24 mouse cellular contexts compared by ENCODE assay signal in genomic region chrX:134221856-134222255, GRCm38 (mm10). TPM values are rescaled to one million over a fixed set of nuclear protein-coding genes. Genes with fewer than 3 reads are reported as not detected.
DNase-seq lines count a peak whose midpoint lies in the region; ATAC-seq and TF ChIP-seq lines count a peak whose summit lies in the region.
"Had no signal": no experiment of that assay in that cellular context is flagged by ENCODE, and none has a peak within 500 bp of the region (broad histone marks: within the 10 kb centered on the region; RNA-seq: fewer than 3 reads in every experiment).

Gene Nox1 (minus strand): TSS chrX:134221956.

- no peak within 1 kb of the TSS for H3K27ac ChIP-seq in kidney, adult 2 months (ENCODE audit: insufficient read depth, low read depth, low read length)
- no peak within 1 kb of the TSS for H3K27ac ChIP-seq in liver, adult 2 months (replicated peaks; ENCODE audit: insufficient read depth, low read depth, low read length)
- no peak within 1 kb of the TSS for H3K27ac ChIP-seq in liver, embryonic 12.5 days

- no peak within 1 kb of the TSS for H3K9ac ChIP-seq in liver, adult 2 months (ENCODE audit: low read depth, low read length)
- no peak within 1 kb of the TSS for H3K9ac ChIP-seq in liver, embryonic 12.5 days

- no peak within 1 kb of the TSS for H3K4me2 ChIP-seq in liver, embryonic 12.5 days

- no peaks in the 10 kb centered on the region for H3K9me3 ChIP-seq in liver, embryonic 12.5 days (replicated peaks)
- H3K9me3 ChIP-seq: G1E had no signal

- no peaks in the 10 kb centered on the region for H3K4me1 ChIP-seq in kidney, adult 2 months (ENCODE audit: control insufficient read depth, insufficient read depth, low read length)
- H3K4me1 ChIP-seq in liver, adult 2 months (ENCODE audit: control insufficient read depth, insufficient read depth, low read length) = no peaks in the 10 kb centered on the region
- peaks cover 25% of the 10 kb centered on the region for H3K4me1 ChIP-seq in liver, embryonic 12.5 days

- H3K27me3 ChIP-seq in kidney, adult 2 months (replicated peaks; ENCODE audit: control insufficient read depth, insufficient read depth, low read length) = no peaks in the 10 kb centered on the region
- H3K27me3 ChIP-seq in liver, adult 2 months (ENCODE audit: control insufficient read depth, insufficient read depth, low read length) = no peaks in the 10 kb centered on the region
- no peaks in the 10 kb centered on the region for H3K27me3 ChIP-seq in liver, embryonic 12.5 days (replicated peaks)
- H3K27me3 ChIP-seq: CH12.LX had no signal

- H3K36me3 ChIP-seq in kidney, adult 2 months (ENCODE audit: control insufficient read depth, insufficient read depth, low read length) = no peaks in the 10 kb centered on the region; the same call in 1 of the 2 replicates
- peaks cover 10% of the 10 kb centered on the region for H3K36me3 ChIP-seq in liver, adult 2 months (ENCODE audit: control insufficient read depth, insufficient read depth, low read length)
- peaks cover 15% of the 10 kb centered on the region; the same call in 1 of the 2 replicates for H3K36me3 ChIP-seq in liver, embryonic 12.5 days

- peak; percentile 0 for DNase-seq in kidney, adult 2 months
- no peak for DNase-seq in kidney, postnatal 14 days
- DNase-seq in liver, adult 2 months (ENCODE audit: extremely low read depth, low read depth, low spot score) = peak; percentile 1
- DNase-seq in 3T3-L1 (ENCODE audit: low read depth, low spot score) = peak; percentile 21
- no peak for DNase-seq in Muller cell, postnatal 12 days (ENCODE audit: inconsistent ontology term)
- DNase-seq: adrenal gland, adult 2 months; adrenal gland, adult 8-10 months; adrenal gland, postnatal 10 days; adrenal gland, postnatal 14 days; adrenal gland, postnatal 25 days; adrenal gland, postnatal 36 days; B cell, adult 2 months; cerebellum, adult 11 months; cerebellum, adult 11-12 months; cerebellum, adult 18-20 months; cerebellum, adult 2 months; cerebellum, adult 8-10 months had no signal

- 57% methylated on average over 4 of the region's 4 CpGs for WGBS in kidney, adult 2 months
- 76% methylated on average over 4 of the region's 4 CpGs for WGBS in liver, adult 2 months
- 68% methylated on average over 4 of the region's 4 CpGs for WGBS in liver, embryonic 12.5 days (ENCODE audit: insufficient replicate concordance)

- H3K4me3 ChIP-seq in kidney, adult 2 months (ENCODE audit: insufficient read depth, low read depth, low read length) = no peak within 1 kb of the TSS
- H3K4me3 ChIP-seq in liver, adult 2 months (ENCODE audit: insufficient read depth, low read depth, low read length) = no peak within 1 kb of the TSS
- H3K4me3 ChIP-seq in liver, embryonic 12.5 days = no peak within 1 kb of the TSS

- H3K79me2 ChIP-seq in liver, adult 2 months (ENCODE audit: control insufficient read depth, insufficient read depth, low read length) = no peaks in the 10 kb centered on the region

- TF ChIP-seq CTCF in kidney, adult 2 months (conservative IDR thresholded peaks at IDR 0.05; ENCODE audit: insufficient read depth, insufficient read length, low read depth, low read length) = no peak
- no peak for TF ChIP-seq CTCF in liver, adult 2 months (IDR thresholded peaks at IDR 0.05; ENCODE audit: low read depth, low read length)

- no peak for TF ChIP-seq POLR2A in kidney, adult 2 months (IDR thresholded peaks at IDR 0.05; ENCODE audit: low read depth, low read length)
- TF ChIP-seq POLR2A in liver, adult 2 months (IDR thresholded peaks at IDR 0.05; ENCODE audit: extremely low read depth, insufficient read depth, low read length) = no peak

- no peak for ATAC-seq in liver, embryonic 12.5 days
- ATAC-seq: activated CD4-positive, CD25-positive, alpha-beta regulatory T cell, adult 4 months; CD4-positive, CD25-positive, alpha-beta regulatory T cell, adult 4 months; Patski had no signal

RNA-seq across cellular contexts. Expression of gene Nox1, which starts in this region (rescaled TPM):
- polyA plus RNA-seq in kidney, adult 2 months (2012; rRNA removed) = 0.05 and 0.14 TPM in 2 replicates
- total RNA-seq in liver, adult 2 months (2014; rRNA removed) = not detected in 2 replicates
- polyA plus RNA-seq in liver, adult 2 months (2012; rRNA removed) = not detected in 2 replicates
- polyA plus RNA-seq in liver, embryonic 12.5 days (2016; fragmentation: Nextera tagmentation; extraction: Ambion mirVana) = 0.06 and 0.18 TPM in 2 replicates
- total RNA-seq: adrenal gland, adult 18-20 months had no signal
- polyA plus RNA-seq: adrenal gland, adult 2 months; G1E had no signal

Comparison
In these comparisons a context has a peak if more than half of its experiments do, and no peak if none do; other contexts are left out.
1. Peak in DNase-seq in kidney, adult 2 months; RNA of the gene not detected or under 1 TPM.
2. Peak in DNase-seq in liver, adult 2 months; RNA of the gene not detected or under 1 TPM.